Mouse (Mus musculus) liver, embryonic 11.5 days (tissue): ENCODE results near the gene Pecam1. TPM values are rescaled to one million over a fixed set of nuclear protein-coding genes. Genes with fewer than 3 reads are reported as not detected.

ENCODE experiments used
- ATAC-seq: fragments of 200-750 bp; cut with Nextera tagmentation; replicated peaks from 2 replicates; pipeline ENCODE4 v1.8.0; 2017; ENCODE audit warnings: moderate number of reproducible peaks, mild to moderate bottlenecking, moderate TSS enrichment, moderate library complexity; ENCODE audit not compliant: low FRiP score
- DNase-seq: peaks from one replicate; pipeline ENCODE4 v3.0.0-alpha.2; 2017; ENCODE audit warnings: low spot score
- H3K27ac ChIP-seq: fragments of 300-500 bp; sonication (generic); 2 replicates; pipeline ENCODE4 v1.5.1; 2014; ENCODE audit warnings: mild to moderate bottlenecking, low read depth, low read length, control low read depth
- H3K27me3 ChIP-seq: fragments of 300-500 bp; sonication (generic); replicated peaks from 2 replicates; pipeline ENCODE4 v1.6.1; 2014; ENCODE audit warnings: low read length, mixed read lengths; ENCODE audit not compliant: control insufficient read depth, insufficient read depth
- H3K36me3 ChIP-seq: fragments of 300-500 bp; sonication (generic); 2 replicates; pipeline ENCODE4 v1.6.1; 2014; ENCODE audit warnings: mild to moderate bottlenecking, low read length, moderate library complexity, mixed read lengths; ENCODE audit not compliant: control insufficient read depth, insufficient read depth
- H3K4me1 ChIP-seq: fragments of 300-500 bp; sonication (generic); replicated peaks from 2 replicates; pipeline ENCODE4 v1.6.1; 2014; ENCODE audit warnings: low read length, mixed read lengths; ENCODE audit not compliant: control insufficient read depth, insufficient read depth
- H3K4me2 ChIP-seq: fragments of 300-500 bp; sonication (generic); 2 replicates; pipeline ENCODE4 v1.6.1; 2014; ENCODE audit warnings: mild to moderate bottlenecking, control low read depth, moderate library complexity
- H3K4me3 ChIP-seq: fragments of 300-500 bp; sonication (generic); 2 replicates; pipeline ENCODE4 v1.5.1; 2014; ENCODE audit warnings: low read depth, low read length, control low read depth
- H3K9ac ChIP-seq: fragments of 300-500 bp; sonication (generic); 2 replicates; pipeline ENCODE4 v1.6.1; 2014; ENCODE audit warnings: low read depth, low read length, control low read depth
- H3K9me3 ChIP-seq: fragments of 300-500 bp; sonication (generic); 2 replicates; pipeline ENCODE4 v1.6.1; 2016; ENCODE audit warnings: low read length, inconsistent platforms, mixed read lengths; ENCODE audit not compliant: control insufficient read depth
- WGBS: fragments of 180-500 bp; shearing (Covaris S2); extraction: QIAGEN DNeasy Blood & Tissue Kit; methylation state at CpG from one replicate; pipeline ENCODE4 v1.1.7; 2014; 5-methylcytosine and 5-hydroxymethylcytosine counted together
- microRNA-seq: library from miRNA; unstranded; fragments of <30 nt; microRNA quantifications from one replicate; pipeline ENCODE4, GENCODE M21; 2017; ENCODE audit warnings: borderline number of aligned reads
- polyA plus RNA-seq: library from polyadenylated mRNA; unstranded; fragments of >200 nt; fragmentation: Nextera tagmentation; extraction: Ambion mirVana; gene quantifications from 2 replicates; pipeline ENCODE4 v1.2.1, GENCODE M21; 2014

The Pecam1 gene
- polyA plus RNA-seq, 1 experiment from 2014 or later = 18.0 TPM

- 73% methylated on average over 6 of the region's 6 CpGs for WGBS
- Histone ChIP-seq H3K9me3 (no peaks in the 10 kb centered on the region), H3K36me3 (no peaks in the 10 kb centered on the region), H3K4me1 (peaks cover 35% of the 10 kb centered on the region), H3K4me3 (no peak overlapping the region), H3K9ac (no peak overlapping the region), H3K27me3 (no peaks in the 10 kb centered on the region), H3K27ac (no peak overlapping the region), H3K4me2 (no peak overlapping the region)
- ATAC-seq (no peak), DNase-seq (no peak)
These were observed 143.1 kb downstream of the Pecam1 start for GRCm38 (mm10) chr11:106607316-106607715.

GRCm38 (mm10) chr11:106606042-106606441, 144.4 kb downstream of the Pecam1 start:
- DNase-seq = no peak
- ATAC-seq = no peak
- no peaks in the 10 kb centered on the region for H3K36me3 ChIP-seq

More at GRCm38 (mm10) chr11:106606042-106606441, 144.4 kb downstream of the Pecam1 start:
- 71% methylated on average over 5 of the region's 5 CpGs for WGBS
- Histone ChIP-seq H3K27ac (no peak overlapping the region), H3K4me1 (peaks cover 28% of the 10 kb centered on the region), H3K4me2 (no peak overlapping the region), H3K27me3 (no peaks in the 10 kb centered on the region), H3K4me3 (no peak overlapping the region), H3K9ac (no peak overlapping the region), H3K9me3 (no peaks in the 10 kb centered on the region)

Small RNA genes lying within 50 kb of the gene (microRNA-seq; reads per million reads assigned to microRNA genes)
- gene Gm25994 (not detected), gene Mir3064 (12.7 reads per million, percentile 25 among the genes with 10 or more reads in this experiment)

Other genes with a start within 250 kb of the Pecam1 start
- gene Tex2, start 137.2 kb downstream of the Pecam1 start, polyA plus RNA-seq = 13.4 and 15.9 TPM in 2 replicates
- 2.3 and 2.4 TPM in 2 replicates for gene Milr1, start 598 bp upstream of the Pecam1 start, polyA plus RNA-seq
- 9.3 and 10.9 TPM in 2 replicates for gene Polg2, start 28.9 kb upstream of the Pecam1 start, polyA plus RNA-seq
- 288 and 310 TPM in 2 replicates for gene Ddx5, start 38.6 kb upstream of the Pecam1 start, polyA plus RNA-seq
- 18.6 and 21.1 TPM in 2 replicates for gene Cep95, start 38.6 kb upstream of the Pecam1 start, polyA plus RNA-seq
- gene Smurf2, start 170.1 kb upstream of the Pecam1 start, polyA plus RNA-seq = 8.7 and 9.6 TPM in 2 replicates
- 448 and 517 TPM in 2 replicates for gene Kpna2, start 248.9 kb upstream of the Pecam1 start, polyA plus RNA-seq